ENCODE assay signal across 11 mouse cellular contexts in the genomic region with DNA sequence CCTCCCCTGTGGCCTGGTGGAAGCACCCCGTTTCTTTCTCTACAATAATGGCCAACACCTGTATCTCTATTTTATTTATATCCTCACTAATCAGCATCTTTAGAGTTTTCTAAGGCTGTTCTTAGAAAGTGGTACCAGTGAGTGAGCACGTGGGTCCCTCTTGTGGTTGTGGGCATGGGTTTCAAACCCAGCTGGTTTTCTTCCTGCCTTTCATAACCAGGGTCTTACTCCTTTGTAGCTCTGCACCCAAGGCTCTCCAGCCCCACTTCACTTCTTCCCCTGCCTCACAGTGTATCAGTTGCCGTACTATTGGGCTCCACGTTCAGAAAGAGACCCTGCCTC.
A peak's percentile ranks its signal among the peaks of the same experiment; 100 is the strongest.
DNase-seq lines count a peak whose midpoint lies in the region; ATAC-seq and TF ChIP-seq lines count a peak whose summit lies in the region.
"Had no signal": no experiment of that assay in that cellular context is flagged by ENCODE, and none has a peak within 500 bp of the region (broad histone marks: within the 10 kb centered on the region; RNA-seq: fewer than 3 reads in every experiment).

No protein-coding gene starts in this region.

- no peak for TF ChIP-seq POLR2A in cortical plate, adult 2 months (IDR thresholded peaks at IDR 0.05; ENCODE audit: extremely low read depth, insufficient read depth, low read length)

- H3K9me3 ChIP-seq in hindbrain, embryonic 16.5 days (ENCODE audit: control insufficient read depth, low read length): no peaks in the 10 kb centered on the region
- 0 out of 2 replicates have a peak, but pooled peaks cover 2% of the 10 kb centered on the region for H3K9me3 ChIP-seq in hindbrain, embryonic 10.5 days
- H3K9me3 ChIP-seq in midbrain, embryonic 13.5 days: no peaks in the 10 kb centered on the region
- no peaks in the 10 kb centered on the region for H3K9me3 ChIP-seq in midbrain, embryonic 11.5 days (ENCODE audit: control insufficient read depth, low read length)
- H3K9me3 ChIP-seq in stomach, postnatal 0 days (ENCODE audit: control insufficient read depth, low read length): no peaks in the 10 kb centered on the region
- H3K9me3 ChIP-seq in liver, embryonic 11.5 days (ENCODE audit: control insufficient read depth, low read length): no peaks in the 10 kb centered on the region
- H3K9me3 ChIP-seq: heart, embryonic 15.5 days; limb, embryonic 12.5 days; neural tube, embryonic 12.5 days had no signal

- H3K4me1 ChIP-seq in hindbrain, embryonic 16.5 days (ENCODE audit: control insufficient read depth, insufficient read depth, low read depth, low read length): no peaks in the 10 kb centered on the region
- H3K4me1 ChIP-seq in hindbrain, embryonic 10.5 days (replicated peaks): no peaks in the 10 kb centered on the region
- no peaks in the 10 kb centered on the region for H3K4me1 ChIP-seq in midbrain, embryonic 13.5 days (replicated peaks)
- H3K4me1 ChIP-seq in midbrain, embryonic 11.5 days (ENCODE audit: control insufficient read depth, insufficient read depth, low read length): no peaks in the 10 kb centered on the region
- H3K4me1 ChIP-seq in cortical plate, adult 2 months (ENCODE audit: control insufficient read depth, insufficient read depth, low read length): no peaks in the 10 kb centered on the region
- H3K4me1 ChIP-seq in stomach, postnatal 0 days (replicated peaks; ENCODE audit: control insufficient read depth, insufficient read depth): no peaks in the 10 kb centered on the region
- H3K4me1 ChIP-seq in liver, embryonic 11.5 days (replicated peaks; ENCODE audit: control insufficient read depth, insufficient read depth, low read length): no peaks in the 10 kb centered on the region
- H3K4me1 ChIP-seq: heart, embryonic 15.5 days; limb, embryonic 12.5 days; neural tube, embryonic 12.5 days had no signal

- no peak overlapping the region for H3K4me3 ChIP-seq in hindbrain, embryonic 16.5 days (ENCODE audit: low read length)
- H3K4me3 ChIP-seq in hindbrain, embryonic 10.5 days: no peak overlapping the region
- H3K4me3 ChIP-seq in midbrain, embryonic 13.5 days (replicated peaks): no peak overlapping the region
- H3K4me3 ChIP-seq in midbrain, embryonic 11.5 days (ENCODE audit: low read depth, low read length): no peak overlapping the region
- H3K4me3 ChIP-seq in cortical plate, adult 2 months (ENCODE audit: insufficient read depth, low read length): no peak overlapping the region
- H3K4me3 ChIP-seq in stomach, postnatal 0 days (ENCODE audit: low read depth, low read length): no peak overlapping the region
- H3K4me3 ChIP-seq in liver, embryonic 11.5 days (ENCODE audit: low read depth, low read length): no peak overlapping the region
- H3K4me3 ChIP-seq: heart, embryonic 15.5 days; limb, embryonic 12.5 days; neural tube, embryonic 12.5 days had no signal

- H3K36me3 ChIP-seq in hindbrain, embryonic 16.5 days (ENCODE audit: control insufficient read depth, insufficient read depth, low read length): no peaks in the 10 kb centered on the region
- no peaks in the 10 kb centered on the region for H3K36me3 ChIP-seq in hindbrain, embryonic 10.5 days
- H3K36me3 ChIP-seq in midbrain, embryonic 13.5 days: no peaks in the 10 kb centered on the region
- H3K36me3 ChIP-seq in midbrain, embryonic 11.5 days (ENCODE audit: control insufficient read depth, insufficient read depth, low read length): no peaks in the 10 kb centered on the region
- H3K36me3 ChIP-seq in stomach, postnatal 0 days (ENCODE audit: control insufficient read depth, insufficient read depth, low read length): no peaks in the 10 kb centered on the region
- H3K36me3 ChIP-seq in liver, embryonic 11.5 days (ENCODE audit: control insufficient read depth, insufficient read depth, low read length): no peaks in the 10 kb centered on the region
- H3K36me3 ChIP-seq: heart, embryonic 15.5 days; limb, embryonic 12.5 days; neural tube, embryonic 12.5 days had no signal

- no peak for DNase-seq in hindbrain, embryonic 10.5 days (ENCODE audit: low spot score)
- no peak for DNase-seq in midbrain, embryonic 11.5 days (ENCODE audit: low spot score, missing footprints)
- no peak for DNase-seq in stomach, postnatal 0 days (ENCODE audit: low spot score)
- DNase-seq in liver, embryonic 11.5 days (ENCODE audit: low spot score): no peak

- 70% methylated on average over 4 of the region's 4 CpGs for WGBS in hindbrain, embryonic 16.5 days
- WGBS in hindbrain, embryonic 10.5 days: 77% methylated on average over 4 of the region's 4 CpGs
- WGBS in midbrain, embryonic 13.5 days: 82% methylated on average over 4 of the region's 4 CpGs
- WGBS in midbrain, embryonic 11.5 days: 72% methylated on average over 4 of the region's 4 CpGs
- WGBS in stomach, postnatal 0 days: 53% methylated on average over 4 of the region's 4 CpGs
- 55% methylated on average over 4 of the region's 4 CpGs for WGBS in liver, embryonic 11.5 days

- 0 out of 2 replicates have a peak, but pooled peaks have one; percentile 13 for TF ChIP-seq CTCF in cortical plate, adult 2 months (IDR thresholded peaks at IDR 0.05; ENCODE audit: extremely low read depth, insufficient read depth, low read length)
- TF ChIP-seq CTCF in stomach, postnatal 0 days (IDR thresholded peaks at IDR 0.05; ENCODE audit: low read depth): peak; percentile 28; the same call in 1 of the 2 replicates

- ATAC-seq in hindbrain, embryonic 16.5 days: peak; percentile 61; the same call in 1 of the 2 replicates
- ATAC-seq in midbrain, embryonic 13.5 days: 0 out of 2 replicates have a peak, but pooled peaks have one; percentile 4
- ATAC-seq in midbrain, embryonic 11.5 days (ENCODE audit: low FRiP score): no peak
- no peak for ATAC-seq in stomach, postnatal 0 days (ENCODE audit: low FRiP score, low TSS enrichment)
- no peak for ATAC-seq in erythroid progenitor cell, adult 5-6 weeks (replicated peaks; ENCODE audit: low FRiP score, poor library complexity, severe bottlenecking)
- no peak for ATAC-seq in liver, embryonic 11.5 days (replicated peaks; ENCODE audit: low FRiP score)

- TF ChIP-seq EP300 in stomach, postnatal 0 days (optimal IDR thresholded peaks at IDR 0.05): no peak

- H3K27ac ChIP-seq in hindbrain, embryonic 16.5 days (ENCODE audit: low read depth, low read length): no peak overlapping the region
- H3K27ac ChIP-seq in hindbrain, embryonic 10.5 days: no peak overlapping the region
- H3K27ac ChIP-seq in midbrain, embryonic 13.5 days: no peak overlapping the region
- no peak overlapping the region for H3K27ac ChIP-seq in midbrain, embryonic 11.5 days (ENCODE audit: low read depth, low read length)
- no peak overlapping the region for H3K27ac ChIP-seq in cortical plate, adult 2 months (ENCODE audit: insufficient read depth, low read length)
- no peak overlapping the region for H3K27ac ChIP-seq in stomach, postnatal 0 days (replicated peaks)
- H3K27ac ChIP-seq in liver, embryonic 11.5 days (ENCODE audit: low read depth, low read length): no peak overlapping the region
- H3K27ac ChIP-seq: heart, embryonic 15.5 days; neural tube, embryonic 12.5 days had no signal

- no peak overlapping the region for H3K9ac ChIP-seq in hindbrain, embryonic 16.5 days (ENCODE audit: low read depth, low read length)
- no peak overlapping the region for H3K9ac ChIP-seq in midbrain, embryonic 13.5 days (replicated peaks)
- no peak overlapping the region for H3K9ac ChIP-seq in midbrain, embryonic 11.5 days (ENCODE audit: low read length)
- no peak overlapping the region for H3K9ac ChIP-seq in stomach, postnatal 0 days (ENCODE audit: low read length)
- no peak overlapping the region for H3K9ac ChIP-seq in liver, embryonic 11.5 days (ENCODE audit: low read depth, low read length)
- H3K9ac ChIP-seq: heart, embryonic 15.5 days; limb, embryonic 12.5 days; neural tube, embryonic 12.5 days had no signal

- H3K4me2 ChIP-seq in hindbrain, embryonic 16.5 days (ENCODE audit: low read length): peak overlapping the region; percentile 36
- no peak overlapping the region for H3K4me2 ChIP-seq in midbrain, embryonic 13.5 days (replicated peaks)
- no peak overlapping the region for H3K4me2 ChIP-seq in midbrain, embryonic 11.5 days
- 0 out of 2 replicates have a peak overlapping the region, but pooled peaks have one; percentile 42 for H3K4me2 ChIP-seq in stomach, postnatal 0 days (replicated peaks; ENCODE audit: low read depth)
- no peak overlapping the region for H3K4me2 ChIP-seq in liver, embryonic 11.5 days
- H3K4me2 ChIP-seq: neural tube, embryonic 12.5 days had no signal

- H3K27me3 ChIP-seq in hindbrain, embryonic 16.5 days (replicated peaks; ENCODE audit: control insufficient read depth, insufficient read depth, low read length): no peaks in the 10 kb centered on the region
- no peaks in the 10 kb centered on the region for H3K27me3 ChIP-seq in hindbrain, embryonic 10.5 days (ENCODE audit: insufficient read depth, poor library complexity, severe bottlenecking)
- H3K27me3 ChIP-seq in midbrain, embryonic 13.5 days: no peaks in the 10 kb centered on the region
- H3K27me3 ChIP-seq in midbrain, embryonic 11.5 days (ENCODE audit: control insufficient read depth, insufficient read depth, low read length): no peaks in the 10 kb centered on the region
- no peaks in the 10 kb centered on the region for H3K27me3 ChIP-seq in stomach, postnatal 0 days (ENCODE audit: control insufficient read depth, insufficient read depth, low read length)
- H3K27me3 ChIP-seq in liver, embryonic 11.5 days (replicated peaks; ENCODE audit: control insufficient read depth, insufficient read depth, low read length): no peaks in the 10 kb centered on the region
- H3K27me3 ChIP-seq: heart, embryonic 15.5 days; limb, embryonic 12.5 days; neural tube, embryonic 12.5 days had no signal

Comparison
In these comparisons a context has a peak if more than half of its experiments do, and no peak if none do; other contexts are left out.
1. ATAC-seq: peak in hindbrain, embryonic 16.5 days (single experiment) and midbrain, embryonic 13.5 days (single experiment); none in midbrain, embryonic 11.5 days (single experiment), stomach, postnatal 0 days (single experiment), erythroid progenitor cell, adult 5-6 weeks (single experiment) and liver, embryonic 11.5 days (single experiment).
2. H3K4me2 ChIP-seq: peak in hindbrain, embryonic 16.5 days (single experiment) and stomach, postnatal 0 days (single experiment); none in midbrain, embryonic 13.5 days (single experiment), midbrain, embryonic 11.5 days (single experiment) and liver, embryonic 11.5 days (single experiment).